Comparison of ENCODE assay signal across 8 mouse cellular contexts in the genomic region with DNA sequence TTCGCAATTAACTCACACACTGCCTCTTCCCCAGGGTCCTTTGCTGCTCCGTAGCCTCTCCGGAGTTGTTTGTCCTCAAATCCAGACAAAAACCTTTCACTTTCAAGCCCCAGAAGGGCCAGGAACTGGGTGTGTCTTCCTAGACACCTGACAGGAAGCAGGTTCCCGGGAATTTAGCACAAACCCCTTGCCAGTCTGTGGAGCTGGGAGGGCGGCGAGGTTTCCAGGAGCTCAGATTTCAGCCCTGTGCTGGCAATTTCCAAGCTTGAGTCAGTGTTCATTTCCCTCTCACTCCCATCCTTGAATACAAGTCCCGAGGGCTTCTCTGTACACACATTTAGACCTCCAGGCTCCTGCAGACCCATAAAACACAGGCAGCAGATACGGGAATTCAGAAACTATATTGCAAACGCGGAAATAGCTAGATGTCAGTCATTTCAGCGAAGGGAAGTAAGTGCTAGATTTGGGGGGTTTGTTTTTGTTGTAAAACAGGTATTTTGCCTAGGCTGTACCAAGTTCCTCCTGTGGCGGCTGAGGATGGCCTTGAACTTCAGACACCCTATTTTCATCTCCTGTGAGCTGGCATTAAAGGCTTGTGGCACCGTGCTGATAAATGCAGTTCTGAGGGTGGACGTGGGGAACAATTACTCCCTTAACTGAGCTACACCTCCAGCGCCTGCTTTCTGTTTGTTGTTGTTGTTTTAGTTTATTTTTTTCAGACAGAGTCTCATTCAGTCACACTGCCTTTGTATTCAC. TPM values are rescaled to one million over a fixed set of nuclear protein-coding genes. Genes with fewer than 3 reads are reported as not detected.
DNase-seq lines count a peak whose midpoint lies in the region; ATAC-seq lines count a peak whose summit lies in the region.
"Had no signal": no experiment of that assay in that cellular context is flagged by ENCODE, and none has a peak within 500 bp of the region (broad histone marks: within the 10 kb centered on the region; RNA-seq: fewer than 3 reads in every experiment).

No protein-coding gene starts in this region.

- H3K4me1 ChIP-seq in heart, embryonic 11.5 days (ENCODE audit: control insufficient read depth, insufficient read depth, low read length) = 0 out of 2 replicates have a peak, but pooled peaks cover 10% of the 10 kb centered on the region
- H3K4me1 ChIP-seq in limb, embryonic 11.5 days (ENCODE audit: control insufficient read depth, insufficient read depth, low read length) = 0 out of 2 replicates have a peak, but pooled peaks cover 4% of the 10 kb centered on the region

- H3K27me3 ChIP-seq in heart, embryonic 11.5 days (ENCODE audit: control insufficient read depth, insufficient read depth, low read length) = no peaks in the 10 kb centered on the region
- H3K27me3 ChIP-seq in limb, embryonic 11.5 days (ENCODE audit: control insufficient read depth, insufficient read depth, low read length) = no peaks in the 10 kb centered on the region

- no peak overlapping the region for H3K4me3 ChIP-seq in heart, embryonic 11.5 days (ENCODE audit: low read depth, low read length)
- no peak overlapping the region for H3K4me3 ChIP-seq in limb, embryonic 11.5 days (ENCODE audit: low read depth, low read length)

- 47% methylated on average over 15 of the region's 15 CpGs for WGBS in heart, embryonic 11.5 days (ENCODE audit: insufficient replicate concordance)
- WGBS in limb, embryonic 11.5 days = 35% methylated on average over 15 of the region's 15 CpGs

- no peak overlapping the region for H3K9ac ChIP-seq in heart, embryonic 11.5 days (ENCODE audit: low read depth, low read length)
- H3K9ac ChIP-seq in limb, embryonic 11.5 days (ENCODE audit: low read length) = no peak overlapping the region

- no peak overlapping the region for H3K27ac ChIP-seq in heart, embryonic 11.5 days (ENCODE audit: low read depth, low read length)
- no peak overlapping the region for H3K27ac ChIP-seq in limb, embryonic 11.5 days (replicated peaks; ENCODE audit: low read depth, low read length)

- H3K4me2 ChIP-seq in heart, embryonic 11.5 days = peak overlapping the region; percentile 4; the same call in 1 of the 2 replicates
- H3K4me2 ChIP-seq in limb, embryonic 11.5 days (ENCODE audit: low read depth, severe bottlenecking) = peak overlapping the region; percentile 11

- ATAC-seq in heart, embryonic 11.5 days (replicated peaks; ENCODE audit: insufficient number of reproducible peaks, low FRiP score, low TSS enrichment) = no peak
- 0 out of 2 replicates have a peak, but pooled peaks have one; percentile 17 for ATAC-seq in limb, embryonic 11.5 days (ENCODE audit: insufficient number of reproducible peaks, low FRiP score, low TSS enrichment, low read depth)

- H3K9me3 ChIP-seq in heart, embryonic 11.5 days (replicated peaks; ENCODE audit: control insufficient read depth, low read length) = no peaks in the 10 kb centered on the region
- no peaks in the 10 kb centered on the region for H3K9me3 ChIP-seq in limb, embryonic 11.5 days (ENCODE audit: control insufficient read depth, low read length)

- DNase-seq in 3T3-L1 (ENCODE audit: low read depth, low spot score) = peak; percentile 25
- DNase-seq in ES-CJ7 (ENCODE audit: low read depth, low spot score) = peak; percentile 86
- DNase-seq in limb, embryonic 11.5 days (ENCODE audit: low spot score) = peak; percentile 68
- DNase-seq in thymus, adult 18-20 months = no peak
- no peak for DNase-seq in thymus, postnatal 14 days
- DNase-seq in layer of hippocampus, adult 18-20 months (ENCODE audit: low spot score in 2 of 2) = no peak

- no peaks in the 10 kb centered on the region for H3K36me3 ChIP-seq in heart, embryonic 11.5 days (ENCODE audit: control insufficient read depth, insufficient read depth, low read length)
- H3K36me3 ChIP-seq in limb, embryonic 11.5 days (ENCODE audit: control insufficient read depth, insufficient read depth, low read length) = no peaks in the 10 kb centered on the region

RNA-seq across cellular contexts. Expression of gene Akap1, which starts 33.4 kb away (rescaled TPM):
- polyA plus RNA-seq in heart, embryonic 11.5 days (2014; fragmentation: Nextera tagmentation; extraction: Ambion mirVana) = 24.4 and 24.7 TPM in 2 replicates
- polyA plus RNA-seq in limb, embryonic 11.5 days (2014; fragmentation: Nextera tagmentation; extraction: Ambion mirVana) = 9.8 and 11.3 TPM in 2 replicates
- 10 to 100 TPM; 40.9 to 42.9 TPM for total RNA-seq in layer of hippocampus, adult 18-20 months (2021)
- total RNA-seq: neutrophil, adult 5-6 weeks had no signal

RNA-seq across cellular contexts. Expression of gene Scpep1, which starts 57.5 kb away (rescaled TPM):
- 51.2 and 58.0 TPM in 2 replicates for polyA plus RNA-seq in heart, embryonic 11.5 days (2014; fragmentation: Nextera tagmentation; extraction: Ambion mirVana)
- 69.8 and 75.9 TPM in 2 replicates for polyA plus RNA-seq in limb, embryonic 11.5 days (2014; fragmentation: Nextera tagmentation; extraction: Ambion mirVana)
- total RNA-seq in layer of hippocampus, adult 18-20 months (2021) = 10 to 100 TPM; 13.9 to 16.3 TPM

Comparison
In these comparisons a context has a peak if more than half of its experiments do, and no peak if none do; other contexts are left out.
1. DNase-seq: peak in 3T3-L1 (single experiment), ES-CJ7 (single experiment) and limb, embryonic 11.5 days (single experiment); none in thymus, adult 18-20 months (0 of 2), thymus, postnatal 14 days (single experiment) and layer of hippocampus, adult 18-20 months (0 of 2).